Mouse (Mus musculus) T-helper 1 cell (primary cell): ENCODE measurements around the gene Nkx2-9.

Experiments
- in situ Hi-C: fragments of 300-600 bp; cut with MboI, MseI; formaldehyde crosslinking; loops from one replicate; pipeline ENCODE4 v1.15.1; 2025; ENCODE audit warnings: high pct_unique_total_duplicates

Gene Nkx2-9

GRCm38 (mm10) chr12:56612761-56613437 lies at the start of gene Nkx2-9:
Gene Nkx2-9, minus strand, starts transcription at chr12:56613284.
- in situ Hi-C loops = loop anchor here (5.0 kb wide), 1 partner anchor 79 kb away; the partner anchor contains the start of gene Pax9

- in situ Hi-C loops = no loop called here
Observed at GRCm38 (mm10) chr12:56637181-56637566, 24.1 kb upstream of the Nkx2-9 start.

GRCm38 (mm10) chr12:56636534-56637180 lies 23.6 kb upstream of the Nkx2-9 start:
- in situ Hi-C loops = no loop called here

GRCm38 (mm10) chr12:56616088-56616487 lies 3.0 kb upstream of the Nkx2-9 start:
- in situ Hi-C loops = no loop called here

- in situ Hi-C loops = no loop called here
Observed at GRCm38 (mm10) chr12:56615391-56615790, 2.3 kb upstream of the Nkx2-9 start.

GRCm38 (mm10) chr12:56614513-56614912 lies 1.4 kb upstream of the Nkx2-9 start:
- in situ Hi-C loops = loop anchor here (5.0 kb wide), 1 partner anchor 78 kb away; the partner anchor contains the start of gene Pax9

- in situ Hi-C loops = loop anchor here (5.0 kb wide), 1 partner anchor 78 kb away; the partner anchor contains the start of gene Pax9
Observed at GRCm38 (mm10) chr12:56613916-56614510, 929 bp upstream of the Nkx2-9 start.

- in situ Hi-C loops = loop anchor here (5.0 kb wide), 1 partner anchor 79 kb away; the partner anchor contains the start of gene Pax9
Observed at GRCm38 (mm10) chr12:56613438-56613830, 350 bp upstream of the Nkx2-9 start.

- in situ Hi-C loops = loop anchor here (5.0 kb wide), 1 partner anchor 80 kb away; the partner anchor contains the start of gene Pax9
Observed at GRCm38 (mm10) chr12:56612349-56612735, 742 bp downstream of the Nkx2-9 start.

GRCm38 (mm10) chr12:56611504-56612348 lies 1.4 kb downstream of the Nkx2-9 start:
- in situ Hi-C loops = loop anchor here (5.0 kb wide), 1 partner anchor 81 kb away; the partner anchor contains the start of gene Pax9

GRCm38 (mm10) chr12:56610851-56611250 lies 2.2 kb downstream of the Nkx2-9 start:
- in situ Hi-C loops = loop anchor here (5.0 kb wide), 1 partner anchor 81 kb away; the partner anchor contains the start of gene Pax9

GRCm38 (mm10) chr12:56591722-56592121 lies 21.4 kb downstream of the Nkx2-9 start:
- in situ Hi-C loops = no loop called here

- in situ Hi-C loops = no loop called here
Observed at GRCm38 (mm10) chr12:56587830-56588229, 25.3 kb downstream of the Nkx2-9 start.
